Mouse (Mus musculus): ENCODE measurements around the gene Rem1. TPM values are rescaled to one million over a fixed set of nuclear protein-coding genes. Genes with fewer than 3 reads are reported as not detected.
"Not testable (repeated sequence)": the region's sequence is repeated elsewhere in the genome, so short reads cannot be mapped to it uniquely, and the experiment has no call there.

Gene Rem1
- total RNA-seq, 2 experiments from 2014 or later, result 0.75 to 1.3 TPM

DNA sequence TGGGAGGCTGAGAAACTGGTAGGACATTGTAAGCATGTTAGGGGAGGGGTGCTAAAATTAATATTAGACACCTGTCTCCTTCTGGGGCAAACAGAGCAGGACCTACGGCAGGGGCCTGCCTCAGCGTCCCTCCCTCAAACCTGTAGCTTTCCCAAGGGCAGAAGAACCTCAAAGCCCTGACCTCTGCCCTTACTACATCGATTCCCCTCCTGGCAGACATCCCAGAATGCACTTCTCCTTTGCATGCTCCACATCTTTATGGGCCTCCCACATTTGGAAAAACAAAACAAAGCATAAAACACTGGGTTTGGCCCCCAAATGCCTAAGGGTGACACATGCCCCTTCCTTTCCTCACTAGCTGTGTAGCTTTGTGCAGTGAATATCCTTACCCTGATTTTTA, 2.5 kb downstream of the Rem1 start:
- no peak for DNase-seq

DNA sequence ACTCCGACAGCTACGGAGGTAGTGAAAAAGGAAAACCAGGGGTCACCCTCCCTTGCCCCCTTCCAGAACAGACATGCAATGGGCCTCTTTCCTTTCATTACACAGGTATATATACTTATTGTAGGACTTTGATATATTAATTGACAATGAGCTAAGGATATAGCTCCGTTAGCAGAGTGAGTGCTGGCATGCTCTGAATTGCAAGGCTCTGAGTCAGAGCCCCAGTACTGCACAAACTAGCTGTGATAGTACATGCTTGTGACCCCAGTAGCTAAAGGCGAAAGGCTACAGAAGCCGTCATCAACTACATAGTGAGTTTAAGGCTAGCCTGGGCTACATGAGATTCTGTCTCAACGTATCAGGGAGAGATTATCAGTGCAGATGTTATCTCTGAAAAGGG, 3.2 kb downstream of the Rem1 start:
- DNase-seq, result no peak

DNA sequence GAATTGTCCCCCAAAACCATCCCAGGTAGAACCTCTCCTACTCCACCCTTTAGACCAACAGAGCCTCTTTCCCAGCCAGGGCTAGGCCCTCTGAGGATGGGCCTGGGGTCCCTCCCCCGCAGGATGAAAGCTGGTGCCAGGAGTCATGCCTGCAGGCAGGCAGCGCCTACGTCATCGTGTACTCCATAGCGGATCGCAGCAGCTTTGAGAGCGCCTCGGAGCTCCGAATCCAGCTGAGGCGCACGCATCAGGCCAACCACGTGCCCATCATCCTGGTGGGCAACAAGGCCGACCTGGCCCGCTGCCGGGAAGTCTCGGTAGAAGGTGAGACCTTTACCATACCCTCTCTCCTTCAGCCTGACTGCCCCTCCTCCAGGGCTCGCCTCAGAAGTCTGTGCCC, 6.6 kb downstream of the Rem1 start:
- DNase-seq, result no peak

DNA sequence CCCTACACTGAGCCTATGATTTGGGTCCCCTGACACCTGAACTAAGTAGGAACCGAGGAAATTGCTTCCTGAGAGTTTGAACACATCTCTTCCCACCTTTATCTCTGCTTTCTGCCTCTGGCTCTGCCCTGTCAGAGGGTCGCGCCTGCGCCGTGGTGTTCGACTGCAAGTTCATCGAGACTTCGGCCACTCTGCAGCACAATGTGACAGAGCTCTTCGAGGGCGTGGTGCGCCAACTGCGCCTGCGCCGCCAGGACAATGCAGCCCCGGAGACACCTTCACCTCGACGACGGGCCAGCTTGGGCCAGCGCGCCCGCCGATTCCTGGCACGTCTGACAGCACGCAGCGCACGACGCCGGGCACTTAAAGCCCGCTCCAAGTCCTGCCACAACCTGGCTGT, 7.6 kb downstream of the Rem1 start:
- DNase-seq, result no peak

DNA sequence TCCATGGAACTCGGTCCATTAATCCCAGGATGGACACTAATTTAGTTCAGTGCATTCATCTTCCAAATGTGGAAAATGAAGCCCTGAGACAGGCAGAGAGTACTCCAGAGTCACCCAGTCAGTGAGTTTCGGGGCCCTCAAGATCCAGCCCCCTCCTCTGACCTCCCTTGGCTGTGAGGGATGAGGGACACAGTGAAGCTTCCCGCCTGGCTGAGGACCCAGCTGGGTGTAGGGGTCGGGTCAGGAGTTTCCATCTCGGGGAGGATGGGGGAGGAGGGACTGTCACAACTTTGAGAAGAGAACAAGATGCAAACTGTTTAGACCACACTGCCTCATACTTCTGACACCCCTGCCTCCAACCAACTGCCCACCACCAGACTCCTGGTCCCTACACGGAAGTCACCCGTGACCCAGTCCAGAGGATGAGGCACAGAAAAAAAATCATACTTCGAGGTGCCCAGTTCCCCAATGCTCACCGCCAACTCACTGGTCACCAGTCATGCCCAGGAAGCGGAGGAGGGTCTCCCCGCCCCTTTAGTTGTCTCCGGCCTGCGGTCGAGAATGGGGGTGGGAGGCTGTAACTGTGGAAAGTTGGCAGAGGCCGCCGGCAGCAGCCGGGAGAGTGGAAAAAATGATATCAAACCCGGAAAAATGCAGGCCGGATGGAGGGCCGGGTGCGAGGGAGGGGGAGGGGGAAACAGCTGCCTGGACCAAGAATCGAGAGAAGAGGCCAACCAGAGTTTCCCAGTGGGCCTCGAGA, 9.7 kb downstream of the Rem1 start:
- no peak for DNase-seq

- no peak for DNase-seq
These were observed 10.2 kb downstream of the Rem1 start for GRCm38 (mm10) chr2:152637006-152637322.

GRCm38 (mm10) chr2:152637381-152637780, 10.6 kb downstream of the Rem1 start:
- DNase-seq, result no peak

DNA sequence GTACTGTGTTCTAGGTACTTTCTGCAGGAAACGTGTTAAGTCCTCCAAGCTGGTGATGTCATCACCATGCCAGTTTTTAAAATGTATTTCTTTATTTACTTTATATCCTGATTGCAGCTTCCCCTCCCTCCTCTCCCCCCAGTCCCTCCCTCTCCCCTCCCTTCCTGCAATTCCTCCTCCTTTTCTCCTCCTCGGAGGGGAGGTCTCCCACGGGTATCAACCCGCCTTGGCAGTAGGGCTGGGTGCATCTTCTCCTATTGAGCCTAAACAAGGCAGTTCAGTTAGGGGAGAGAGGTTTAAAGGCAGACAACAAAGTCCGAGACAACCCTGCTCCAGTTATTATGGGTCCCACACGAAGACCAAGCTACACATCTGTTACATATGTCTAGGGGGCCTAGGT, 12.1 kb downstream of the Rem1 start:
- DNase-seq, result no peak

GRCm38 (mm10) chr2:152639406-152640113, 12.8 kb downstream of the Rem1 start:
- no peak for DNase-seq

- DNase-seq, result no peak
These were observed 26.3 kb downstream of the Rem1 start for GRCm38 (mm10) chr2:152652901-152653620.

DNA sequence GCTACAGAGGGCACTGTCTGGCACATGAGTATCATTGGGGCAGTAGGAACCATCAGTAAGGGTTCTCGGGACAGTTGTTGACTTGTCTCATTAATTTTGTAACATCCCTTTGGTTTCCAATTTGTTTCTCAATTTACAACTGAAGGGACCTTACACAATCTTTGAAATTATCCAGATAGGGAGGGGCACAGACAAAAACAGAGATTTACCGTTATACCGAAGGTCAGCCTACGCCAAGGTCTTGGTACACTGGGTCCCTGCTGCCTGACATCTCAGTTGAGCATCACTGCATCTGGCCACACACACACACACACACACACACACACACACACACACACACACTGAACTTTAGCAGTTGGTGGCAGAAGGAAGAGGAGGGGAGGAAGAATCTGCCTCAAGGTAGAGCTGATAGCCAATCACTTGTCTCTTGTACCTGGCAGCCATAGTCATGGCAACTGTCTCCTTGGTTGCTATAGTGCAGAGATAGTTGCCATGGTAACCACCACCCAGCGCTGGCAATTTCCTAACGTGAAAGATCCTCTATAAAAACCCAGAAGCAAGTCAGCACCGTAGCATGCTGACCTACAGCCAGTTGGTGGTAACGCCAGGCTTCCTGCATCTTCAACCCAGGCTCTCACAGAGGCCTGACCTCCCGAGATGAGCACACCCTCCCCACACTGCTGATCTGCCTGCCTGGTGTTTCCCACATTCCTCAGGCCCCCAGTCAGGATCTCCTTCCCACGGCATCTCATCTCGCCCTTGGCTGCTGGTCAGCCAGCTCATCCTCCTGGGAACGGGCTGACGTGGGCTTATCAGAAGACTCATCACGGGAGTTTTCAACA, 27.3 kb downstream of the Rem1 start:
- DNase-seq, result peak; percentile 52 to 68

GRCm38 (mm10) chr2:152657398-152657797, 30.6 kb downstream of the Rem1 start:
- DNase-seq, result no peak

GRCm38 (mm10) chr2:152661163-152661562, 34.4 kb downstream of the Rem1 start:
- no peak for DNase-seq

- not testable (repeated sequence) for DNase-seq
These were observed 39.4 kb downstream of the Rem1 start for GRCm38 (mm10) chr2:152666191-152666590.

- DNase-seq, result peak; percentile 91 to 92
These were observed 42.5 kb downstream of the Rem1 start, which contains the start of gene H13 for GRCm38 (mm10) chr2:152669256-152669638. Gene H13 (plus strand): TSS chr2:152669461.

DNA sequence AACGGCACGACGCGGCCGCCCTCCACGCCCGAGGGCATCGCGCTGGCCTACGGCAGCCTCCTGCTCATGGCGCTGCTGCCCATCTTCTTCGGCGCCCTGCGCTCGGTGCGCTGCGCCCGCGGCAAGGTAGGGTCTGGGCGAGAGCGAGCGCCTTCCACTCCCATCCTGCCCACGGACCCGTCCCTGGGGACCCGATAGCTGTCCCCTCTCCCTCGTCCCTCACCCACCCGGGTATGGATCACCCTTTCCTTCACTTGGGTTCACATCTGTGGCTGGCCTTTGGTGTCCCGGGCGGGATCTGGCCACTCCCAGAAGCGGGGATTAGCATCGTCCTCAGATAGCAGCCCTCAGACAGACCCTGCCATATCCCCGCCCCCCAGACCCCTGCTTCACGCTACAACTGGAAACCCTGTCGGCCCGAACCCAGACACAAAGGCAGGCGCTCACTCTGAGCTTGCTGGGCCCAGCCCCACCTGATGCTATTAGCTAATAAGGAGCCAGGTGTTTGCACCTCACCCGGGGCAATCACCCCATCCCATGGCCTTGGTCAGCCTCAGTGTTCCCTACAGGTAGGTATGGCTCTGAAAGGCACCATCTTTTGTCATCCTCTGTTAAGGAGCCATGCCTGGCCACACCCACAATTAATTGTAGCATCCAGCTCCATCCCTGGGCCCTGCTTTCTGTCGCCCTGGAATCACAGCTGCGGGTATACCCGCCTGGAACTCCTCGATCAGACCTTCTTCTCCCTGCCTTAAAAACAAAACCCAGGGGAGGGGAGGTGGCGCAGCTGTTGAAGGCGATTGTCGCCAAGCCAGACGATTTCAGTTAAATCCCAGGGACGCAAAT, 43.1 kb downstream of the Rem1 start:
- DNase-seq, result peak; percentile 33 to 51

DNA sequence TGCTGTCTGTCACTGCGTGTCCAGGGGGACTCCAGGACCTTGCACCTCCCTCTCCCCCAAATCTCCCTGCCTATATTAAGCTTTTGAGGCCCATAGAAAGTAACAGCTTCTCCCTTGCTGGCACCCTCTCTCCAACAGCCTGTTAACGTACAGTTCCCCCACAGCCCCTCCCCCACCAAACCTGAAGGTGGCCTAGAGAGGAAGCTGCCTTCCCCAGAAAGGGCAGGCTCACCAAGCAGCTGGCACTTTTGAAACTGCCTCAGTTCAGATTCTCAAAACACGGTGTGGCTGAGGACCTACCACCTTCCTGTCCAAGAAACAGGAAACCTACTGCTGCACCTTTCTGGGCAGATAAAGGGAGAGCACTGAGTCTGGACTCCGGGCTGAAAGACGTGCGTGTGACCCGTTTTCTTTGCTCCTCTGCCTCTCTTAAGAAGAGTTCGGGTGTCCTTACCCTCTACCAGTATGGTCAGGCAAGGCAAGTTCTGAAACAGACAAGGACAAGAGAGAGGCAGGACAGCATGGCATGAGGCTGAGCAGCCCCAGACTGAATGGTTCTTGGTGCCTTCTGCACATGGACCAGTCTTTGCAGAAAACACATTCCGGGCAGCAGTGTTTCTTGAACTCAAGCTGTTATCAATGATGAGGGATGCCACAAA, 44.4 kb downstream of the Rem1 start:
- DNase-seq, result no peak

GRCm38 (mm10) chr2:152671642-152671999, 44.9 kb downstream of the Rem1 start:
- DNase-seq, result no peak

GRCm38 (mm10) chr2:152672166-152672565, 45.4 kb downstream of the Rem1 start:
- no peak for DNase-seq

DNA sequence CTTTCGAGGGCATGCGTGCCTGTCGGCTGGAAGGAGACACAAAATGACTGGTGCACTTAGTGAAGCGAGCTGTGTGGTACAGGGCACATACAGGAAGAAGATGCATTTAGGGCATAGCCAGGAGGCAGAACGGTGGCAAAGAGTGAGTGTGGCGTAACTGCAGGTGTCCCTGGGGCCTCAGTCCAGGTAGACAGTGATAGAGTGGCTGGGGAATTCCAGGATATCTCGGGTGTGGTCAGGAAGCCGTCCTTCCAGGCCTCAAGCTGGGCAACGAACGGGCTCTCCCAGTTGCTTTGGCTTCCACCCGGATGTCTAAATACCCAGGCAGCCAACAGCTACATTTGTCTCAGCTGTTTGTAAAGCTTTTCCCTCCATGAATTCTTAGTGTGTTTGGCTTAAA, 47.4 kb downstream of the Rem1 start:
- no peak for DNase-seq

DNA sequence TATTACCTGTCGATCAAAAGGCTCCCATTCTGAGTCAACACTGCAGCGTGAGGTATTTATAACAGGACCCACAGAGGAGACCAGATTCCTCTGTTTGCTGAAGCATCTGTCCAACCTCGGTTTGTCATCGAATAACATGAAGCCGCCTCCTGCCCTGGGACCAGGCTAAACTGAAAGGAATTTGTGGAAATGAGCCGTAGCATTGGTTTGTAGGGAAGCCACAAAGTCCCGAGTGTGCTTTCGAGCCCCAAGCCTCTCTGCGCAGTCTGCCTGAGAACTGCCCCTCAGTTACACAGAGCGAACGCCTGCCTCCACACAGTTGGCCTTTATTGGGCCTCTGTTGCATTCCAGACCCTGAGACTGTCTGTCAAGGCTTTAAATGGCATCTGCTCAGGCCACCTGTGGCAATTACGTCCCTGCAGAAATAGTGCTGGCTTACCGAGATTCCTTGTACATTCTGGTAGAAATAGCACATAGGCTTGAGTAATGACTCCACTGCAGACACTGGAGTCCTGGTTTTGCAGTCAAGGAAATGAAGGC, 48.6 kb downstream of the Rem1 start:
- no peak for DNase-seq
